Mouse (Mus musculus): ENCODE data around the gene Zcchc17. TPM values are rescaled to one million over a fixed set of nuclear protein-coding genes. Genes with fewer than 3 reads are reported as not detected.

The Zcchc17 gene
- total and polyA plus RNA-seq, 3 experiments: 31.7 to 67.7 (median 51.8) TPM

GRCm38 (mm10) chr4:130279105-130279504 lies 80.6 kb downstream of the Zcchc17 start, which contains the start of gene Serinc2:
Gene Serinc2, minus strand, starts transcription at chr4:130279205.
- H3K9ac ChIP-seq (ENCODE audit: insufficient read depth, low read depth): no peak within 1 kb of the TSS
- no peak within 1 kb of the TSS for H3K27ac ChIP-seq (ENCODE audit: insufficient read depth, low read depth)
- H3K4me1 ChIP-seq (ENCODE audit: control insufficient read depth in 1 of 2, insufficient read depth in 2 of 2): no peaks in the 10 kb centered on the region
- no peak within 1 kb of the TSS for H3K4me3 ChIP-seq (replicated peaks in 1 of 3; ENCODE audit: low read depth in 2 of 3, low read length in 2 of 3, poor library complexity in 1 of 3)
- DNase-seq (ENCODE audit: extremely low read depth): no peak
- H3K79me2 ChIP-seq (replicated peaks; ENCODE audit: control insufficient read depth, extremely low read depth, insufficient read depth, poor library complexity, severe bottlenecking): no peaks in the 10 kb centered on the region
- no peaks in the 10 kb centered on the region for H3K36me3 ChIP-seq (replicated peaks in 1 of 2; ENCODE audit: control insufficient read depth in 1 of 2, insufficient read depth in 1 of 2, low read length in 1 of 2)
- H3K9me3 ChIP-seq (replicated peaks; ENCODE audit: low read length): no peaks in the 10 kb centered on the region
- no peak within 1 kb of the TSS for H3K4me2 ChIP-seq (ENCODE audit: insufficient read depth, low read depth, poor library complexity, severe bottlenecking)
- dilution Hi-C loops (cut with MboI; ENCODE audit: extremely low pct_ligation_motif_present, extremely low pct_unique_long_range_greater_than_20kb, low sequenced_read_pairs): no loop called here
- in situ Hi-C loops (cut with MboI; ENCODE audit: low pct_ligation_motif_present, low pct_unique_long_range_greater_than_20kb, low sequenced_read_pairs): no loop called here
- peaks cover 86% of the 10 kb centered on the region for H3K27me3 ChIP-seq (replicated peaks)
- no peak for TF ChIP-seq MYC (IDR thresholded peaks at IDR 0.05; ENCODE audit: low read depth, low read length)
- TF ChIP-seq SIN3A (IDR thresholded peaks at IDR 0.05; ENCODE audit: low read length): no peak
- TF ChIP-seq USF1 (IDR thresholded peaks at IDR 0.05; ENCODE audit: low read depth, low read length): no peak
- TF ChIP-seq CTCF (conservative IDR thresholded peaks at IDR 0.05 in 1 of 2, IDR thresholded peaks at IDR 0.05 in 1 of 2; ENCODE audit: low read depth in 2 of 2, low read length in 2 of 2): no peak
- no peak for TF ChIP-seq USF2 (conservative IDR thresholded peaks at IDR 0.05; ENCODE audit: low read depth, low read length)
- no peak for TF ChIP-seq ETS1 (conservative IDR thresholded peaks at IDR 0.05; ENCODE audit: low read depth, low read length)
- no peak for TF ChIP-seq SMC3 (IDR thresholded peaks at IDR 0.05; ENCODE audit: low read depth, low read length)
- no peak for TF ChIP-seq BHLHE40 (IDR thresholded peaks at IDR 0.05; ENCODE audit: low read depth, low read length)
- no peak for TF ChIP-seq MEF2A (IDR thresholded peaks at IDR 0.05; ENCODE audit: borderline replicate concordance, low read depth, low read length)
- TF ChIP-seq E2F4 (IDR thresholded peaks at IDR 0.05; ENCODE audit: insufficient replicate concordance, low read depth, low read length): no peak
- TF ChIP-seq CHD2 (IDR thresholded peaks at IDR 0.05; ENCODE audit: low read length): no peak
- no peak for TF ChIP-seq KAT2A (IDR thresholded peaks at IDR 0.05; ENCODE audit: insufficient replicate concordance, low read length)
- TF ChIP-seq GABPA (IDR thresholded peaks at IDR 0.05; ENCODE audit: insufficient replicate concordance, low read depth, low read length): no peak
- no peak for TF ChIP-seq MAX (IDR thresholded peaks at IDR 0.05; ENCODE audit: low read length)
- TF ChIP-seq RAD21 (IDR thresholded peaks at IDR 0.05; ENCODE audit: low read depth, low read length): no peak
- no peak for TF ChIP-seq JUN (IDR thresholded peaks at IDR 0.05; ENCODE audit: insufficient read depth, low read depth, low read length)
- TF ChIP-seq POLR2A (IDR thresholded peaks at IDR 0.05; ENCODE audit: low read depth, low read length): no peak
- no peak for TF ChIP-seq EP300 (IDR thresholded peaks at IDR 0.05; ENCODE audit: low read length)

GRCm38 (mm10) chr4:130276573-130277176 lies 83.1 kb downstream of the Zcchc17 start:
- in situ Hi-C loops (cut with MboI; ENCODE audit: low pct_ligation_motif_present, low pct_unique_long_range_greater_than_20kb, low sequenced_read_pairs): no loop called here
- dilution Hi-C loops (cut with MboI; ENCODE audit: extremely low pct_ligation_motif_present, extremely low pct_unique_long_range_greater_than_20kb, low sequenced_read_pairs): no loop called here
- peaks cover 86% of the 10 kb centered on the region for H3K27me3 ChIP-seq (replicated peaks)

More at GRCm38 (mm10) chr4:130276573-130277176, 83.1 kb downstream of the Zcchc17 start:
- H3K9me3 ChIP-seq (replicated peaks; ENCODE audit: low read length): no peaks in the 10 kb centered on the region
- no peaks in the 10 kb centered on the region for H3K36me3 ChIP-seq (replicated peaks in 1 of 2; ENCODE audit: control insufficient read depth in 1 of 2, insufficient read depth in 1 of 2, low read length in 1 of 2)
- H3K79me2 ChIP-seq (replicated peaks; ENCODE audit: control insufficient read depth, extremely low read depth, insufficient read depth, poor library complexity, severe bottlenecking): no peaks in the 10 kb centered on the region
- no peaks in the 10 kb centered on the region for H3K4me1 ChIP-seq (ENCODE audit: control insufficient read depth in 1 of 2, insufficient read depth in 2 of 2)
- H3K4me2 ChIP-seq (ENCODE audit: insufficient read depth, low read depth, poor library complexity, severe bottlenecking): no peak overlapping the region
- DNase-seq (ENCODE audit: extremely low read depth): no peak
- TF ChIP-seq SMC3 (IDR thresholded peaks at IDR 0.05; ENCODE audit: low read depth, low read length) (no peak), USF1 (IDR thresholded peaks at IDR 0.05; ENCODE audit: low read depth, low read length) (no peak), NRF1 (IDR thresholded peaks at IDR 0.05; ENCODE audit: low read depth, low read length) (no peak), HCFC1 (IDR thresholded peaks at IDR 0.05; ENCODE audit: low read depth, low read length) (no peak), GABPA (IDR thresholded peaks at IDR 0.05; ENCODE audit: insufficient replicate concordance, low read depth, low read length) (no peak), TCF12 (IDR thresholded peaks at IDR 0.05; ENCODE audit: low read depth, low read length) (no peak), BHLHE40 (IDR thresholded peaks at IDR 0.05; ENCODE audit: low read depth, low read length) (no peak), RAD21 (IDR thresholded peaks at IDR 0.05; ENCODE audit: low read depth, low read length) (no peak), MEF2A (IDR thresholded peaks at IDR 0.05; ENCODE audit: borderline replicate concordance, low read depth, low read length) (no peak), MAX (IDR thresholded peaks at IDR 0.05; ENCODE audit: low read length) (no peak), UBTF (IDR thresholded peaks at IDR 0.05; ENCODE audit: low read depth, low read length) (no peak), USF2 (conservative IDR thresholded peaks at IDR 0.05; ENCODE audit: low read depth, low read length) (no peak), POLR2AphosphoS2 (IDR thresholded peaks at IDR 0.05; ENCODE audit: low read depth, low read length) (no peak), SIN3A (IDR thresholded peaks at IDR 0.05; ENCODE audit: low read length) (no peak), CHD1 (IDR thresholded peaks at IDR 0.05; ENCODE audit: low read depth, low read length) (no peak), EP300 (IDR thresholded peaks at IDR 0.05; ENCODE audit: low read length) (no peak), IRF4 (IDR thresholded peaks at IDR 0.05; ENCODE audit: low read depth, low read length) (no peak), CTCF (conservative IDR thresholded peaks at IDR 0.05 in 1 of 2, IDR thresholded peaks at IDR 0.05 in 1 of 2; ENCODE audit: low read depth in 2 of 2, low read length in 2 of 2) (no peak), RCOR1 (conservative IDR thresholded peaks at IDR 0.05; ENCODE audit: low read depth, low read length) (no peak)
- H3K9ac ChIP-seq (ENCODE audit: insufficient read depth, low read depth): no peak overlapping the region
- no peak overlapping the region for H3K27ac ChIP-seq (ENCODE audit: insufficient read depth, low read depth)
- no peak overlapping the region for H3K4me3 ChIP-seq (replicated peaks in 1 of 3; ENCODE audit: low read depth in 2 of 3, low read length in 2 of 3, poor library complexity in 1 of 3)
